12 mouse cellular contexts compared by ENCODE assay signal in genomic region chr11:72039599-72040386, GRCm38 (mm10). TPM values are rescaled to one million over a fixed set of nuclear protein-coding genes. Genes with fewer than 3 reads are reported as not detected.
DNase-seq lines count a peak whose midpoint lies in the region; ATAC-seq and TF ChIP-seq lines count a peak whose summit lies in the region.
"Had no signal": no experiment of that assay in that cellular context is flagged by ENCODE, and none has a peak within 500 bp of the region (broad histone marks: within the 10 kb centered on the region; RNA-seq: fewer than 3 reads in every experiment).

No protein-coding gene starts in this region.

- intact Hi-C loops in heart, postnatal 25 days (cut with DNase I) = loop anchor here (5.0 kb wide), 1 partner anchor 702 kb away; no protein-coding TSS in a partner anchor

- peak overlapping the region; percentile 51 for H3K4me2 ChIP-seq in heart, embryonic 14.5 days (ENCODE audit: low read length)
- H3K4me2 ChIP-seq in hindbrain, embryonic 12.5 days (replicated peaks) = peak overlapping the region; percentile 8; the same call in 1 of the 2 replicates
- peak overlapping the region; percentile 35 for H3K4me2 ChIP-seq in neural tube, embryonic 12.5 days (replicated peaks)
- H3K4me2 ChIP-seq: embryonic facial prominence, embryonic 12.5 days had no signal

- H3K4me3 ChIP-seq in heart, embryonic 14.5 days (ENCODE audit: control insufficient read depth in 1 of 2, insufficient read depth in 1 of 2, low read depth in 1 of 2, low read length in 2 of 2) = no peak overlapping the region
- no peak overlapping the region for H3K4me3 ChIP-seq in hindbrain, embryonic 12.5 days
- H3K4me3 ChIP-seq in neural tube, embryonic 12.5 days = no peak overlapping the region
- H3K4me3 ChIP-seq in kidney, adult 2 months (ENCODE audit: insufficient read depth, low read depth, low read length) = no peak overlapping the region
- H3K4me3 ChIP-seq in limb, embryonic 10.5 days = no peak overlapping the region
- H3K4me3 ChIP-seq: embryonic facial prominence, embryonic 12.5 days had no signal

- TF ChIP-seq POLR2A in brain, embryonic 14.5 days (IDR thresholded peaks at IDR 0.05; ENCODE audit: borderline replicate concordance, extremely low read depth, insufficient read depth, insufficient read length, poor library complexity, severe bottlenecking) = no peak
- no peak for TF ChIP-seq POLR2A in kidney, adult 2 months (IDR thresholded peaks at IDR 0.05; ENCODE audit: low read depth, low read length)

- no peaks in the 10 kb centered on the region for H3K9me3 ChIP-seq in heart, embryonic 14.5 days (ENCODE audit: control insufficient read depth, low read length)
- no peaks in the 10 kb centered on the region for H3K9me3 ChIP-seq in hindbrain, embryonic 12.5 days (replicated peaks)
- no peaks in the 10 kb centered on the region for H3K9me3 ChIP-seq in neural tube, embryonic 12.5 days
- no peaks in the 10 kb centered on the region for H3K9me3 ChIP-seq in limb, embryonic 10.5 days (replicated peaks)
- H3K9me3 ChIP-seq: embryonic facial prominence, embryonic 12.5 days had no signal

- DNase-seq in heart, postnatal 25 days (ENCODE audit: low spot score) = no peak
- DNase-seq in brain, embryonic 14.5 days (ENCODE audit: low read depth) = peak; percentile 79
- no peak for DNase-seq in kidney, adult 2 months
- no peak for DNase-seq in limb, embryonic 10.5 days (ENCODE audit: low spot score)
- no peak for DNase-seq in layer of hippocampus, adult 9-11 months
- DNase-seq: gastrocnemius, postnatal 10 days; thymus, adult 18-20 months had no signal

- TF ChIP-seq CTCF in brain, embryonic 14.5 days (IDR thresholded peaks at IDR 0.05; ENCODE audit: borderline replicate concordance, extremely low read depth, insufficient read depth, insufficient read length) = no peak
- no peak for TF ChIP-seq CTCF in kidney, adult 2 months (conservative IDR thresholded peaks at IDR 0.05; ENCODE audit: insufficient read depth, insufficient read length, low read depth, low read length)

- peaks cover 31 to 49% of the 10 kb centered on the region in 2 experiments for H3K4me1 ChIP-seq in heart, embryonic 14.5 days (ENCODE audit: control insufficient read depth in 2 of 2, insufficient read depth in 2 of 2, low read length in 2 of 2)
- H3K4me1 ChIP-seq in hindbrain, embryonic 12.5 days = peaks cover 50% of the 10 kb centered on the region
- H3K4me1 ChIP-seq in neural tube, embryonic 12.5 days = peaks cover 56% of the 10 kb centered on the region
- no peaks in the 10 kb centered on the region for H3K4me1 ChIP-seq in kidney, adult 2 months (ENCODE audit: control insufficient read depth, insufficient read depth, low read length)
- peaks cover 35% of the 10 kb centered on the region for H3K4me1 ChIP-seq in limb, embryonic 10.5 days

- H3K36me3 ChIP-seq in heart, embryonic 14.5 days (ENCODE audit: control insufficient read depth, insufficient read depth, low read length) = peaks cover 1% of the 10 kb centered on the region; the same call in 1 of the 2 replicates
- peaks cover 5% of the 10 kb centered on the region; the same call in 1 of the 2 replicates for H3K36me3 ChIP-seq in hindbrain, embryonic 12.5 days
- H3K36me3 ChIP-seq in neural tube, embryonic 12.5 days = peaks cover 3% of the 10 kb centered on the region; the same call in 1 of the 2 replicates
- no peaks in the 10 kb centered on the region for H3K36me3 ChIP-seq in kidney, adult 2 months (ENCODE audit: control insufficient read depth, insufficient read depth, low read length)
- peaks cover 13% of the 10 kb centered on the region for H3K36me3 ChIP-seq in limb, embryonic 10.5 days
- H3K36me3 ChIP-seq: embryonic facial prominence, embryonic 12.5 days had no signal

- peak overlapping the region; percentile 38 for H3K9ac ChIP-seq in heart, embryonic 14.5 days (ENCODE audit: low read length)
- 0 out of 2 replicates have a peak overlapping the region, but pooled peaks have one; percentile 24 for H3K9ac ChIP-seq in hindbrain, embryonic 12.5 days
- no peak overlapping the region for H3K9ac ChIP-seq in neural tube, embryonic 12.5 days
- H3K9ac ChIP-seq: embryonic facial prominence, embryonic 12.5 days had no signal

- no peaks in the 10 kb centered on the region for H3K27me3 ChIP-seq in heart, embryonic 14.5 days (ENCODE audit: control insufficient read depth, insufficient read depth, low read length)
- H3K27me3 ChIP-seq in hindbrain, embryonic 12.5 days = peaks cover 4% of the 10 kb centered on the region; the same call in 1 of the 2 replicates
- no peaks in the 10 kb centered on the region for H3K27me3 ChIP-seq in neural tube, embryonic 12.5 days (replicated peaks)
- no peaks in the 10 kb centered on the region for H3K27me3 ChIP-seq in kidney, adult 2 months (replicated peaks; ENCODE audit: control insufficient read depth, insufficient read depth, low read length)
- H3K27me3 ChIP-seq in limb, embryonic 10.5 days (ENCODE audit: low read depth, poor library complexity, severe bottlenecking) = peaks cover 25% of the 10 kb centered on the region; the same call in 1 of the 2 replicates

- 22% methylated on average over 16 of the region's 16 CpGs for WGBS in heart, embryonic 14.5 days
- 30% methylated on average over 16 of the region's 16 CpGs for WGBS in hindbrain, embryonic 12.5 days
- WGBS in neural tube, embryonic 12.5 days = 25% methylated on average over 16 of the region's 16 CpGs
- 48% methylated on average over 16 of the region's 16 CpGs for WGBS in kidney, adult 2 months
- 56% methylated on average over 16 of the region's 16 CpGs for WGBS in limb, embryonic 10.5 days

- no peak for ATAC-seq in heart, embryonic 14.5 days (ENCODE audit: insufficient number of reproducible peaks, insufficient read depth, low FRiP score, low read depth)
- ATAC-seq in hindbrain, embryonic 12.5 days (ENCODE audit: low FRiP score) = no peak
- no peak for ATAC-seq in neural tube, embryonic 12.5 days (ENCODE audit: low FRiP score, low read depth)

- H3K27ac ChIP-seq in heart, embryonic 14.5 days (replicated peaks in 1 of 2; ENCODE audit: control insufficient read depth in 1 of 2, insufficient read depth in 1 of 2, low read depth in 2 of 2, low read length in 2 of 2) = 0 out of 4 replicates have a peak overlapping the region, but pooled peaks of 1 of the 2 experiments have one; percentile 19
- no peak overlapping the region for H3K27ac ChIP-seq in hindbrain, embryonic 12.5 days
- H3K27ac ChIP-seq in neural tube, embryonic 12.5 days = no peak overlapping the region
- H3K27ac ChIP-seq in kidney, adult 2 months (ENCODE audit: insufficient read depth, low read depth, low read length) = no peak overlapping the region
- no peak overlapping the region for H3K27ac ChIP-seq in limb, embryonic 10.5 days
- H3K27ac ChIP-seq: embryonic facial prominence, embryonic 12.5 days had no signal

RNA-seq across cellular contexts. Expression of gene Pimreg, which starts 2.0 kb away (rescaled TPM):
- polyA plus RNA-seq in heart, embryonic 14.5 days (2014; fragmentation: Nextera tagmentation; extraction: Ambion mirVana) = 76.4 and 76.9 TPM in 2 replicates
- total RNA-seq in heart, postnatal 25 days (2021) = 1 to 10 TPM; 1.0 to 2.6 TPM
- polyA plus RNA-seq in brain, embryonic 14.5 days (2012; rRNA removed) = 29.9 and 53.4 TPM in 2 replicates
- 98.6 and 104 TPM in 2 replicates for polyA plus RNA-seq in hindbrain, embryonic 12.5 days (2016; fragmentation: Nextera tagmentation; extraction: Ambion mirVana)
- polyA plus RNA-seq in neural tube, embryonic 12.5 days (2016; fragmentation: Nextera tagmentation; extraction: Ambion mirVana) = 115 and 116 TPM in 2 replicates
- polyA plus RNA-seq in kidney, adult 2 months (2012; rRNA removed) = 0.39 and 0.55 TPM in 2 replicates
- polyA plus RNA-seq in limb, embryonic 10.5 days (2016; fragmentation: Nextera tagmentation; extraction: Ambion mirVana) = 192 and 213 TPM in 2 replicates
- total RNA-seq: monocyte, adult 5-6 weeks had no signal

RNA-seq across cellular contexts. Expression of gene Aipl1, which starts 2.5 kb away (rescaled TPM):
- 0.22 and 0.36 TPM in 2 replicates for polyA plus RNA-seq in heart, embryonic 14.5 days (2014; fragmentation: Nextera tagmentation; extraction: Ambion mirVana)
- total RNA-seq in heart, postnatal 25 days (2021) = not detected
- 0.30 and 0.38 TPM in 2 replicates for polyA plus RNA-seq in brain, embryonic 14.5 days (2012; rRNA removed)
- 0.25 and 0.40 TPM in 2 replicates for polyA plus RNA-seq in hindbrain, embryonic 12.5 days (2016; fragmentation: Nextera tagmentation; extraction: Ambion mirVana)
- polyA plus RNA-seq in neural tube, embryonic 12.5 days (2016; fragmentation: Nextera tagmentation; extraction: Ambion mirVana) = 0.24 and 0.47 TPM in 2 replicates
- not detected in 2 replicates for polyA plus RNA-seq in kidney, adult 2 months (2012; rRNA removed)
- polyA plus RNA-seq in limb, embryonic 10.5 days (2016; fragmentation: Nextera tagmentation; extraction: Ambion mirVana) = 0.33 and 0.39 TPM in 2 replicates

Comparison
In these comparisons a context has a peak if more than half of its experiments do, and no peak if none do; other contexts are left out.
1. RNA of gene Pimreg, which starts 2.0 kb away (polyA plus RNA-seq): 192 to 213 TPM in limb, embryonic 10.5 days, 115 to 116 TPM in neural tube, embryonic 12.5 days, 98.6 to 104 TPM in hindbrain, embryonic 12.5 days, 76.4 to 76.9 TPM in heart, embryonic 14.5 days and 29.9 to 53.4 TPM in brain, embryonic 14.5 days; 0.39 to 0.55 TPM in kidney, adult 2 months; every median in the first group is over 10 times any median in the second.
2. Peak in every context shown above with its lines, with median percentiles within 50 percentile points of each other: H3K4me2 ChIP-seq.